In the genomic region with DNA sequence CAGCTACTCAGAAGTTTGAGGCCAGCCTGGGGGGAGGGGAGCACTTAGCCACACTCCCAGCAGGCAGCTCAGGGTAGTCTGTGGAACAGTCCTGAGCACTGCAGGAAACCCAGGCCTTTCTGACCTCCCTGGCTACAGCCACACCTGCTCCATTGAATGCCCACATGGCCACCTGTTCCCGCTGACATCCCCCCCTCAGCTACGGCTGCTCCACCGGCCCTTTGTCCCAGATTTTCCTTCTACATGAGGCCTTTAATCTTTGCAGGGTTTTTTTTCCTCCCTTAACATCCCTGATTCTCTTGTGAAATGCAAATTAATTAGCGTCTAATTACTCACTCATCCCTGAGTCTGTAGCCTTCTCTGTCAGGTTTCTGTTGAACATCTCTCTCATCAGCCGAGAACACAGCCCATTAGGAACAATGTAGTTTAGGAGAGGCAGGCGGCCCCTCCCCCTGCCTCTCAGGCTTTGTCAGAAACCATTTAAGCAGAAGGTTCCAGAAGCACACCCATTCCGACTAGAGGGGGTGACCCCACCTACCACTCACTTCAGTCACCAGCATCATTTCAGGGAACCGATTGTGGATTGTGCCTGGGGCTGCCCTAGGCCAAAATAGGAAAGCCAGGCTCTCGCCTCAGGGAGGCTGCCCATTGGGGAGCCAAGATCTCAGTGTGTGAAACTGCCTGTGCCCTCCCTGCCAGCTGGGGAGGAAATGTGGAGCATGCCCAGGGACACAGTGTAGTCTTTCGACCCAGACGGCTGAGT, we compare ENCODE assay signal across 11 mouse cellular contexts.
DNase-seq lines count a peak whose midpoint lies in the region; ATAC-seq and TF ChIP-seq lines count a peak whose summit lies in the region.
"Had no signal": no experiment of that assay in that cellular context is flagged by ENCODE, and none has a peak within 500 bp of the region (broad histone marks: within the 10 kb centered on the region; RNA-seq: fewer than 3 reads in every experiment).

No protein-coding gene starts in this region.

- H3K9ac ChIP-seq in ES-Bruce4 (ENCODE audit: low read depth, poor library complexity, severe bottlenecking), result no peak overlapping the region
- no peak overlapping the region for H3K9ac ChIP-seq in embryonic facial prominence, embryonic 14.5 days (ENCODE audit: low read depth, low read length)
- no peak overlapping the region for H3K9ac ChIP-seq in kidney, embryonic 15.5 days
- H3K9ac ChIP-seq: liver, embryonic 14.5 days had no signal

- no peak for TF ChIP-seq CTCF in ES-Bruce4 (IDR thresholded peaks at IDR 0.05; ENCODE audit: low read depth, low read length)

- no peaks in the 10 kb centered on the region for H3K9me3 ChIP-seq in ES-Bruce4 (replicated peaks; ENCODE audit: control insufficient read depth, insufficient read depth, low read length, poor library complexity, severe bottlenecking)
- H3K9me3 ChIP-seq in embryonic facial prominence, embryonic 14.5 days (ENCODE audit: control insufficient read depth, low read length), result no peaks in the 10 kb centered on the region
- no peaks in the 10 kb centered on the region for H3K9me3 ChIP-seq in limb, embryonic 10.5 days (replicated peaks)
- no peaks in the 10 kb centered on the region for H3K9me3 ChIP-seq in kidney, embryonic 15.5 days (replicated peaks)

- H3K4me3 ChIP-seq in ES-Bruce4 (ENCODE audit: low read depth, low read length), result no peak overlapping the region
- H3K4me3 ChIP-seq in embryonic facial prominence, embryonic 14.5 days (ENCODE audit: low read depth, low read length), result no peak overlapping the region
- H3K4me3 ChIP-seq in limb, embryonic 10.5 days, result no peak overlapping the region
- H3K4me3 ChIP-seq in kidney, embryonic 15.5 days (replicated peaks), result no peak overlapping the region

- peak; percentile 15; the same call in 1 of the 2 replicates for ATAC-seq in embryonic facial prominence, embryonic 14.5 days (ENCODE audit: low read depth)
- ATAC-seq in erythroblast, adult 5-6 weeks (replicated peaks; ENCODE audit: low FRiP score, poor library complexity, severe bottlenecking), result no peak
- no peak for ATAC-seq in kidney, embryonic 15.5 days (replicated peaks; ENCODE audit: low FRiP score)

- H3K4me1 ChIP-seq in ES-Bruce4 (ENCODE audit: control insufficient read depth, insufficient read depth, low read length), result peaks cover 19% of the 10 kb centered on the region
- H3K4me1 ChIP-seq in embryonic facial prominence, embryonic 14.5 days (ENCODE audit: control insufficient read depth, insufficient read depth, low read length), result peaks cover 12% of the 10 kb centered on the region
- H3K4me1 ChIP-seq in limb, embryonic 10.5 days, result peaks cover 50% of the 10 kb centered on the region
- H3K4me1 ChIP-seq in kidney, embryonic 15.5 days, result peaks cover 10% of the 10 kb centered on the region

- peak overlapping the region; percentile 57 for H3K27ac ChIP-seq in ES-Bruce4 (ENCODE audit: insufficient read depth, low read length)
- H3K27ac ChIP-seq in embryonic facial prominence, embryonic 14.5 days (replicated peaks; ENCODE audit: low read depth, low read length), result no peak overlapping the region
- peak overlapping the region; percentile 27; the same call in 1 of the 2 replicates for H3K27ac ChIP-seq in limb, embryonic 10.5 days
- H3K27ac ChIP-seq in kidney, embryonic 15.5 days, result no peak overlapping the region
- H3K27ac ChIP-seq: liver, embryonic 14.5 days had no signal

- no peak overlapping the region for H3K4me2 ChIP-seq in embryonic facial prominence, embryonic 14.5 days (ENCODE audit: low read depth, low read length)
- H3K4me2 ChIP-seq in kidney, embryonic 15.5 days, result no peak overlapping the region

- H3K27me3 ChIP-seq in ES-Bruce4 (ENCODE audit: control insufficient read depth, insufficient read depth, low read length, poor library complexity, severe bottlenecking), result no peaks in the 10 kb centered on the region
- no peaks in the 10 kb centered on the region; the same call in 1 of the 2 replicates for H3K27me3 ChIP-seq in embryonic facial prominence, embryonic 14.5 days (replicated peaks; ENCODE audit: control insufficient read depth, insufficient read depth, low read length)
- peaks cover 49% of the 10 kb centered on the region for H3K27me3 ChIP-seq in limb, embryonic 10.5 days (ENCODE audit: low read depth, poor library complexity, severe bottlenecking)
- H3K27me3 ChIP-seq in kidney, embryonic 15.5 days, result 0 out of 2 replicates have a peak, but pooled peaks cover 3% of the 10 kb centered on the region

- no peak for TF ChIP-seq POLR2A in ES-Bruce4 (IDR thresholded peaks at IDR 0.05; ENCODE audit: insufficient read depth, low read length)

- 38% methylated on average over 11 of the region's 11 CpGs for WGBS in embryonic facial prominence, embryonic 14.5 days
- WGBS in limb, embryonic 10.5 days, result 32% methylated on average over 11 of the region's 11 CpGs
- WGBS in kidney, embryonic 15.5 days, result 48% methylated on average over 11 of the region's 11 CpGs

- DNase-seq in ZHBTc4 (ENCODE audit: low read depth, low spot score), result peak; percentile 92
- DNase-seq in embryonic facial prominence, embryonic 14.5 days (ENCODE audit: low spot score), result peak; percentile 43
- no peak for DNase-seq in limb, embryonic 10.5 days (ENCODE audit: low spot score)
- no peak for DNase-seq in spleen, adult 18-20 months
- DNase-seq in gastrocnemius, postnatal 25 days, result no peak
- DNase-seq: heart, postnatal 14 days; thymus, postnatal 14 days had no signal

- no peaks in the 10 kb centered on the region for H3K36me3 ChIP-seq in ES-Bruce4 (ENCODE audit: control insufficient read depth, insufficient read depth, low read length, poor library complexity, severe bottlenecking)
- no peaks in the 10 kb centered on the region for H3K36me3 ChIP-seq in embryonic facial prominence, embryonic 14.5 days (ENCODE audit: control insufficient read depth, insufficient read depth, low read length)
- H3K36me3 ChIP-seq in limb, embryonic 10.5 days, result no peaks in the 10 kb centered on the region
- H3K36me3 ChIP-seq in kidney, embryonic 15.5 days, result no peaks in the 10 kb centered on the region

- peak; percentile 96 for TF ChIP-seq EP300 in ES-Bruce4 (IDR thresholded peaks at IDR 0.05; ENCODE audit: insufficient read depth, low read depth, low read length)

Comparison
In these comparisons a context has a peak if more than half of its experiments do, and no peak if none do; other contexts are left out.
1. H3K27ac ChIP-seq: peak in ES-Bruce4 (single experiment) and limb, embryonic 10.5 days (single experiment); none in embryonic facial prominence, embryonic 14.5 days (single experiment) and kidney, embryonic 15.5 days (single experiment).
2. DNase-seq: peak in ZHBTc4 (single experiment) and embryonic facial prominence, embryonic 14.5 days (single experiment); none in limb, embryonic 10.5 days (single experiment), spleen, adult 18-20 months (0 of 2) and gastrocnemius, postnatal 25 days (single experiment).